In the genomic region with DNA sequence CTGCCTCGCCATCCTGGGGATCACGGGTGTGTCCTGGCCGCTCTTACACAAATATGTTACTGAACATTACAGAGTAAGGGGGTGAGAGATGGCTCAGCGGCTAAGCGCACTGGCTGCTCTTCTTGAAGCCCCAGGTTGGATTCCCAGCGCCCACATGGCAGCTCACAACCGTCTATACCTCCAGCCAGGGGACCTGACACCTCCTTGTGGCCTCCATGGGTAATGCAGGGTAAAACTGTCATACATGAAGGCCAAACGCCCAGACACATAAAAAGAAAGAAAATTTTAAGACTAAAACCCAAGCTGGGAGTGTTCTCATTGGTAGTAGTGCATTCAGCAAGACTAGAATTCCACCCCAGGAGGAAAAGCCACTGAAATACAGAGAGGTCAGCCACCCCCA, we compare ENCODE assay signal across 23 mouse cellular contexts. TPM values are rescaled to one million over a fixed set of nuclear protein-coding genes. Genes with fewer than 3 reads are reported as not detected.
DNase-seq lines count a peak whose midpoint lies in the region; ATAC-seq and TF ChIP-seq lines count a peak whose summit lies in the region.
"Had no signal": no experiment of that assay in that cellular context is flagged by ENCODE, and none has a peak within 500 bp of the region (broad histone marks: within the 10 kb centered on the region; RNA-seq: fewer than 3 reads in every experiment).

No protein-coding gene starts in this region.

- H3K27me3 ChIP-seq in heart, embryonic 10.5 days (ENCODE audit: insufficient read depth, poor library complexity, severe bottlenecking), result no peaks in the 10 kb centered on the region
- H3K27me3 ChIP-seq in liver, embryonic 14.5 days (ENCODE audit: control insufficient read depth, insufficient read depth, low read length), result no peaks in the 10 kb centered on the region
- no peaks in the 10 kb centered on the region for H3K27me3 ChIP-seq in liver, embryonic 11.5 days (replicated peaks; ENCODE audit: control insufficient read depth, insufficient read depth, low read length)
- peaks cover 12 to 17% of the 10 kb centered on the region in 2 experiments for H3K27me3 ChIP-seq in MEL (ENCODE audit: control insufficient read depth in 1 of 2, insufficient read depth in 2 of 2, low read length in 2 of 2)
- no peaks in the 10 kb centered on the region for H3K27me3 ChIP-seq in limb, embryonic 10.5 days (ENCODE audit: low read depth, poor library complexity, severe bottlenecking)
- H3K27me3 ChIP-seq: hindbrain, embryonic 15.5 days; limb, embryonic 13.5 days had no signal

- peak; percentile 12 for TF ChIP-seq RAD21 in MEL (IDR thresholded peaks at IDR 0.05; ENCODE audit: low read depth, low read length)

- no peak for ATAC-seq in liver, embryonic 14.5 days (ENCODE audit: insufficient read depth)
- ATAC-seq in liver, embryonic 11.5 days (replicated peaks; ENCODE audit: low FRiP score), result no peak

- H3K4me2 ChIP-seq in liver, embryonic 14.5 days (ENCODE audit: low read depth), result no peak overlapping the region
- H3K4me2 ChIP-seq in liver, embryonic 11.5 days, result no peak overlapping the region
- H3K4me2 ChIP-seq: hindbrain, embryonic 15.5 days; midbrain, embryonic 11.5 days had no signal

- H3K4me1 ChIP-seq in heart, embryonic 10.5 days, result peaks cover 58% of the 10 kb centered on the region
- H3K4me1 ChIP-seq in liver, embryonic 14.5 days (replicated peaks; ENCODE audit: control insufficient read depth in 2 of 2, insufficient read depth in 2 of 2, low read length in 1 of 2), result peaks cover 3 to 27% of the 10 kb centered on the region in 2 experiments
- peaks cover 45% of the 10 kb centered on the region for H3K4me1 ChIP-seq in liver, embryonic 11.5 days (replicated peaks; ENCODE audit: control insufficient read depth, insufficient read depth, low read length)
- H3K4me1 ChIP-seq in MEL (ENCODE audit: control insufficient read depth in 1 of 2, insufficient read depth in 2 of 2, low read length in 2 of 2), result no peaks in the 10 kb centered on the region
- H3K4me1 ChIP-seq in limb, embryonic 10.5 days, result peaks cover 59% of the 10 kb centered on the region

- WGBS in heart, embryonic 10.5 days, result 92% methylated on average over 8 of the region's 8 CpGs
- WGBS in liver, embryonic 14.5 days (ENCODE audit: insufficient replicate concordance), result 88% methylated on average over 8 of the region's 8 CpGs
- 90% methylated on average over 8 of the region's 8 CpGs for WGBS in liver, embryonic 11.5 days
- 93% methylated on average over 8 of the region's 8 CpGs for WGBS in limb, embryonic 10.5 days

- H3K79me2 ChIP-seq in MEL (ENCODE audit: control insufficient read depth, insufficient read depth, low read length, poor library complexity), result no peaks in the 10 kb centered on the region

- DNase-seq in heart, embryonic 10.5 days (ENCODE audit: low spot score), result no peak
- no peak for DNase-seq in heart, adult 18-20 months
- DNase-seq in liver, embryonic 14.5 days (ENCODE audit: low read depth in 3 of 3, low spot score in 3 of 3), result no peak
- DNase-seq in liver, embryonic 11.5 days (ENCODE audit: low spot score), result no peak
- peak; percentile 36 for DNase-seq in MEL (ENCODE audit: low read depth, low spot score)
- DNase-seq in limb, embryonic 10.5 days (ENCODE audit: low spot score), result no peak
- no peak for DNase-seq in cerebellum, postnatal 10 days
- no peak for DNase-seq in spleen, postnatal 10 days (ENCODE audit: low spot score in 2 of 2)
- DNase-seq: cerebellum, postnatal 36 days; heart, postnatal 10 days; kidney, adult 8-10 months; lung, postnatal 4 days; right cerebral cortex, postnatal 4 days; thymus, postnatal 4 days had no signal

- TF ChIP-seq CTCF in liver, embryonic 14.5 days (IDR thresholded peaks at IDR 0.05; ENCODE audit: low read depth), result peak; percentile 41
- peak in 2 of 3 experiments; percentile 25 to 35; a peak in 3 of 6 replicates for TF ChIP-seq CTCF in MEL (IDR thresholded peaks at IDR 0.05 in 2 of 3, conservative IDR thresholded peaks at IDR 0.05 in 1 of 3; ENCODE audit: control insufficient read depth in 1 of 3, insufficient read depth in 1 of 3, low read depth in 2 of 3, low read length in 3 of 3, poor library complexity in 1 of 3, severe bottlenecking in 1 of 3)

- TF ChIP-seq EP300 in liver, embryonic 14.5 days (IDR thresholded peaks at IDR 0.05; ENCODE audit: low read depth), result no peak
- no peak for TF ChIP-seq EP300 in MEL (IDR thresholded peaks at IDR 0.05; ENCODE audit: low read depth in 1 of 2, low read length in 2 of 2)

- no peak overlapping the region for H3K27ac ChIP-seq in heart, embryonic 10.5 days
- no peak overlapping the region for H3K27ac ChIP-seq in liver, embryonic 14.5 days
- no peak overlapping the region for H3K27ac ChIP-seq in liver, embryonic 11.5 days (ENCODE audit: low read depth, low read length)
- H3K27ac ChIP-seq in MEL (ENCODE audit: control insufficient read depth, low read depth, low read length), result no peak overlapping the region
- H3K27ac ChIP-seq in limb, embryonic 10.5 days, result no peak overlapping the region
- H3K27ac ChIP-seq: hindbrain, embryonic 15.5 days had no signal

- no peak for TF ChIP-seq POLR2A in MEL (IDR thresholded peaks at IDR 0.05; ENCODE audit: control insufficient read depth in 1 of 2, insufficient read depth in 1 of 2, low read depth in 1 of 2, low read length in 2 of 2, poor library complexity in 1 of 2)

- H3K4me3 ChIP-seq in heart, embryonic 10.5 days, result peak overlapping the region; percentile 13; the same call in 1 of the 2 replicates
- H3K4me3 ChIP-seq in liver, embryonic 14.5 days (ENCODE audit: insufficient read depth in 1 of 2, low read depth in 2 of 2, low read length in 2 of 2), result no peak overlapping the region
- no peak overlapping the region for H3K4me3 ChIP-seq in liver, embryonic 11.5 days (ENCODE audit: low read depth, low read length)
- no peak overlapping the region for H3K4me3 ChIP-seq in MEL (ENCODE audit: control insufficient read depth in 1 of 2, insufficient read depth in 1 of 2, low read depth in 2 of 2, low read length in 2 of 2)
- H3K4me3 ChIP-seq in limb, embryonic 10.5 days, result peak overlapping the region; percentile 19
- H3K4me3 ChIP-seq: hindbrain, embryonic 15.5 days; limb, embryonic 13.5 days; myocyte had no signal

- 0 out of 2 replicates have a peak, but pooled peaks cover 4% of the 10 kb centered on the region for H3K9me3 ChIP-seq in heart, embryonic 10.5 days
- no peaks in the 10 kb centered on the region for H3K9me3 ChIP-seq in liver, embryonic 14.5 days (ENCODE audit: control insufficient read depth, low read length)
- no peaks in the 10 kb centered on the region; the same call in 1 of the 2 replicates for H3K9me3 ChIP-seq in liver, embryonic 11.5 days (ENCODE audit: control insufficient read depth, low read length)
- no peaks in the 10 kb centered on the region for H3K9me3 ChIP-seq in MEL (replicated peaks; ENCODE audit: insufficient read depth, low read length)
- no peaks in the 10 kb centered on the region for H3K9me3 ChIP-seq in limb, embryonic 10.5 days (replicated peaks)
- H3K9me3 ChIP-seq: hindbrain, embryonic 15.5 days; limb, embryonic 13.5 days had no signal

- H3K9ac ChIP-seq in liver, embryonic 14.5 days (replicated peaks), result no peak overlapping the region
- no peak overlapping the region for H3K9ac ChIP-seq in liver, embryonic 11.5 days (ENCODE audit: low read depth, low read length)
- no peak overlapping the region for H3K9ac ChIP-seq in MEL (ENCODE audit: control insufficient read depth, low read depth, low read length, poor library complexity, severe bottlenecking)
- H3K9ac ChIP-seq: hindbrain, embryonic 15.5 days; limb, embryonic 13.5 days had no signal

- H3K36me3 ChIP-seq in heart, embryonic 10.5 days, result peaks cover 41% of the 10 kb centered on the region
- no peaks in the 10 kb centered on the region for H3K36me3 ChIP-seq in liver, embryonic 14.5 days (replicated peaks; ENCODE audit: control insufficient read depth, insufficient read depth, low read depth)
- peaks cover 18% of the 10 kb centered on the region for H3K36me3 ChIP-seq in liver, embryonic 11.5 days (ENCODE audit: control insufficient read depth, insufficient read depth, low read length)
- no peaks in the 10 kb centered on the region for H3K36me3 ChIP-seq in MEL (ENCODE audit: control insufficient read depth in 1 of 2, insufficient read depth in 2 of 2, low read length in 2 of 2)
- peaks cover 70% of the 10 kb centered on the region for H3K36me3 ChIP-seq in limb, embryonic 10.5 days
- H3K36me3 ChIP-seq: hindbrain, embryonic 15.5 days had no signal

RNA-seq across cellular contexts. Expression of gene Igf2bp1, which starts 11.6 kb away (rescaled TPM):
- 88.7 and 107 TPM in 2 replicates for polyA plus RNA-seq in heart, embryonic 10.5 days (2016; fragmentation: Nextera tagmentation; extraction: Ambion mirVana)
- under 1 TPM; 0.05 to 0.35 TPM for total RNA-seq in heart, adult 18-20 months (2021)
- 3.0 and 4.1 TPM in 2 replicates for polyA plus RNA-seq in liver, embryonic 14.5 days (2012; rRNA removed)
- polyA plus RNA-seq in liver, embryonic 14.5 days (2014; fragmentation: Nextera tagmentation; extraction: Ambion mirVana), result 7.1 and 7.6 TPM in 2 replicates
- 54.1 and 56.0 TPM in 2 replicates for polyA plus RNA-seq in liver, embryonic 11.5 days (2014; fragmentation: Nextera tagmentation; extraction: Ambion mirVana)
- total RNA-seq in MEL (2012; rRNA removed), result 0.03 and 0.15 TPM in 2 replicates
- not detected for polyA plus RNA-seq in MEL (2012; ENCODE audit: insufficient read depth in 1 of 2, insufficient read length in 2 of 2, low read depth in 1 of 2, low replicate concordance in 2 of 2, missing spikeins in 1 of 2)
- 165 and 181 TPM in 2 replicates for polyA plus RNA-seq in limb, embryonic 10.5 days (2016; fragmentation: Nextera tagmentation; extraction: Ambion mirVana)
- total RNA-seq: gastrocnemius, adult 8-10 months; neutrophil, adult 5-6 weeks had no signal

RNA-seq across cellular contexts. Expression of gene Gip, which starts 30.2 kb away (rescaled TPM):
- not detected in 2 replicates for polyA plus RNA-seq in heart, embryonic 10.5 days (2016; fragmentation: Nextera tagmentation; extraction: Ambion mirVana)
- not detected for total RNA-seq in heart, adult 18-20 months (2021)
- 0.09 TPM in 1 of 2 replicates, not detected in the other for polyA plus RNA-seq in liver, embryonic 14.5 days (2012; rRNA removed)
- not detected in 2 replicates for polyA plus RNA-seq in liver, embryonic 14.5 days (2014; fragmentation: Nextera tagmentation; extraction: Ambion mirVana)
- not detected in 2 replicates for polyA plus RNA-seq in liver, embryonic 11.5 days (2014; fragmentation: Nextera tagmentation; extraction: Ambion mirVana)
- total RNA-seq in MEL (2012; rRNA removed), result 3.8 and 5.0 TPM in 2 replicates
- polyA plus RNA-seq in MEL (2012; ENCODE audit: insufficient read depth in 1 of 2, insufficient read length in 2 of 2, low read depth in 1 of 2, low replicate concordance in 2 of 2, missing spikeins in 1 of 2), result 1 to 10 TPM in 1 of 2 experiments, not detected in 1; 7.0 TPM
- polyA plus RNA-seq in limb, embryonic 10.5 days (2016; fragmentation: Nextera tagmentation; extraction: Ambion mirVana), result not detected in 2 replicates
- total RNA-seq: adrenal gland, adult 18-20 months; CH12.LX; gastrocnemius, adult 8-10 months; heart, adult 8-10 months; heart, postnatal 10 days; neutrophil, adult 5-6 weeks had no signal
- polyA plus RNA-seq: hindbrain, embryonic 15.5 days; limb, embryonic 13.5 days; midbrain, embryonic 11.5 days; myocyte had no signal

RNA-seq across cellular contexts. Expression of gene Snf8, which starts 40.5 kb away (rescaled TPM):
- polyA plus RNA-seq in heart, embryonic 10.5 days (2016; fragmentation: Nextera tagmentation; extraction: Ambion mirVana), result 88.3 and 102 TPM in 2 replicates
- total RNA-seq in heart, adult 18-20 months (2021), result 10 to 100 TPM; 43.6 to 44.9 TPM
- polyA plus RNA-seq in liver, embryonic 14.5 days (2012; rRNA removed), result 18.5 and 28.2 TPM in 2 replicates
- polyA plus RNA-seq in liver, embryonic 14.5 days (2014; fragmentation: Nextera tagmentation; extraction: Ambion mirVana), result 28.9 and 30.0 TPM in 2 replicates
- polyA plus RNA-seq in liver, embryonic 11.5 days (2014; fragmentation: Nextera tagmentation; extraction: Ambion mirVana), result 48.8 and 50.0 TPM in 2 replicates
- total RNA-seq in MEL (2012; rRNA removed), result 135 and 137 TPM in 2 replicates
- 100 to 1,000 TPM in 1 of 2 experiments, not detected in 1; 183 TPM for polyA plus RNA-seq in MEL (2012; ENCODE audit: insufficient read depth in 1 of 2, insufficient read length in 2 of 2, low read depth in 1 of 2, low replicate concordance in 2 of 2, missing spikeins in 1 of 2)
- 108 TPM in 2 replicates for polyA plus RNA-seq in limb, embryonic 10.5 days (2016; fragmentation: Nextera tagmentation; extraction: Ambion mirVana)

Comparison
In these comparisons a context has a peak if more than half of its experiments do, and no peak if none do; other contexts are left out.
1. H3K4me3 ChIP-seq: peak in heart, embryonic 10.5 days (single experiment) and limb, embryonic 10.5 days (single experiment); none in liver, embryonic 14.5 days (0 of 2), liver, embryonic 11.5 days (single experiment) and MEL (0 of 2).